Mouse (Mus musculus) myocyte (in vitro differentiated cells): ENCODE data around the gene Ago1. TPM values are rescaled to one million over a fixed set of nuclear protein-coding genes. Genes with fewer than 3 reads are reported as not detected.

Experiments
- H3K27me3 ChIP-seq: one replicate; pipeline ENCODE4 v1.6.1; 2011; ENCODE audit not compliant: control insufficient read depth, insufficient read depth, insufficient read length
- H3K36me3 ChIP-seq: one replicate; pipeline ENCODE4 v1.6.1; 2011; ENCODE audit not compliant: control insufficient read depth, insufficient read depth
- H3K4me2 ChIP-seq: one replicate; pipeline ENCODE4 v1.6.1; 2011; ENCODE audit warnings: low read depth, control low read depth
- H3K4me3 ChIP-seq: one replicate; pipeline ENCODE4 v1.5.1; 2011; ENCODE audit warnings: mild to moderate bottlenecking, control low read depth, moderate library complexity
- H3K79me2 ChIP-seq: one replicate; pipeline ENCODE4 v1.6.1; 2011; ENCODE audit not compliant: control insufficient read depth, insufficient read depth
- H3ac ChIP-seq: one replicate; pipeline ENCODE4 v1.6.1; 2011; ENCODE audit not compliant: control insufficient read depth, insufficient read length
- CEBPB ChIP-seq: IDR thresholded peaks from 2 replicates; pipeline ENCODE4 v1.6.1; 2011; ENCODE audit warnings: mild to moderate bottlenecking, moderate library complexity; ENCODE audit not compliant: poor library complexity, insufficient read depth, severe bottlenecking
- E2F4 ChIP-seq: IDR thresholded peaks from one replicate; pipeline ENCODE4 v1.6.1; 2011; ENCODE audit warnings: mild to moderate bottlenecking, control low read depth, moderate library complexity; ENCODE audit not compliant: insufficient read depth
- MAX ChIP-seq: IDR thresholded peaks from one replicate; pipeline ENCODE4 v1.6.1; 2011; ENCODE audit warnings: low read depth, mild to moderate bottlenecking, control low read depth
- MYOD1 ChIP-seq, 3 experiments: IDR thresholded peaks; one replicate each; pipeline ENCODE4 v1.6.1; 2011; ENCODE audit warnings: control low read depth in 2 of 3, low read depth in 2 of 3, mild to moderate bottlenecking in 2 of 3, moderate library complexity in 1 of 3; ENCODE audit not compliant: insufficient read length in 2 of 3, control insufficient read depth in 1 of 3
- MYOG ChIP-seq, 3 experiments: IDR thresholded peaks; one replicate each; pipeline ENCODE4 v1.6.1; 2011; ENCODE audit warnings: control low read depth in 2 of 3, low read depth in 2 of 3, mild to moderate bottlenecking in 2 of 3; ENCODE audit not compliant: insufficient read length in 2 of 3, control insufficient read depth in 1 of 3, insufficient read depth in 1 of 3
- POLR2A ChIP-seq: IDR thresholded peaks from one replicate; pipeline ENCODE4 v1.6.1; 2011; ENCODE audit warnings: low read depth, mild to moderate bottlenecking, control low read depth, moderate library complexity; ENCODE audit not compliant: insufficient read length
- POLR2AphosphoS2 ChIP-seq: IDR thresholded peaks from one replicate; pipeline ENCODE4 v1.6.1; 2011; ENCODE audit warnings: low read depth, control low read depth; ENCODE audit not compliant: insufficient read length
- REST ChIP-seq: IDR thresholded peaks from one replicate; pipeline ENCODE4 v1.6.1; 2011; ENCODE audit warnings: mild to moderate bottlenecking, control low read depth, moderate library complexity; ENCODE audit not compliant: insufficient read depth, insufficient read length
- SRF ChIP-seq: IDR thresholded peaks from one replicate; pipeline ENCODE4 v1.6.1; 2011; ENCODE audit warnings: low read depth; ENCODE audit not compliant: control insufficient read depth, insufficient read length
- TCF12 ChIP-seq: IDR thresholded peaks from one replicate; pipeline ENCODE4 v1.6.1; 2011; ENCODE audit warnings: mild to moderate bottlenecking, control low read depth; ENCODE audit not compliant: poor library complexity, insufficient read depth, severe bottlenecking
- TCF3 ChIP-seq: IDR thresholded peaks from one replicate; pipeline ENCODE4 v1.6.1; 2011; ENCODE audit warnings: low read depth, control low read depth; ENCODE audit not compliant: insufficient read length
- USF1 ChIP-seq: IDR thresholded peaks from one replicate; pipeline ENCODE4 v1.6.1; 2011; ENCODE audit warnings: low read depth, mild to moderate bottlenecking, control low read depth, moderate library complexity
- polyA plus RNA-seq: library from polyadenylated mRNA; unstranded; fragments of >200 nt; fragmentation: generic; extraction: Trizol; gene quantifications from one replicate; pipeline ENCODE4 v1.2.1, GENCODE M21; 2012; ENCODE audit warnings: missing spikeins

The Ago1 gene
- polyA plus RNA-seq, 1 experiment = 8.4 TPM

DNA sequence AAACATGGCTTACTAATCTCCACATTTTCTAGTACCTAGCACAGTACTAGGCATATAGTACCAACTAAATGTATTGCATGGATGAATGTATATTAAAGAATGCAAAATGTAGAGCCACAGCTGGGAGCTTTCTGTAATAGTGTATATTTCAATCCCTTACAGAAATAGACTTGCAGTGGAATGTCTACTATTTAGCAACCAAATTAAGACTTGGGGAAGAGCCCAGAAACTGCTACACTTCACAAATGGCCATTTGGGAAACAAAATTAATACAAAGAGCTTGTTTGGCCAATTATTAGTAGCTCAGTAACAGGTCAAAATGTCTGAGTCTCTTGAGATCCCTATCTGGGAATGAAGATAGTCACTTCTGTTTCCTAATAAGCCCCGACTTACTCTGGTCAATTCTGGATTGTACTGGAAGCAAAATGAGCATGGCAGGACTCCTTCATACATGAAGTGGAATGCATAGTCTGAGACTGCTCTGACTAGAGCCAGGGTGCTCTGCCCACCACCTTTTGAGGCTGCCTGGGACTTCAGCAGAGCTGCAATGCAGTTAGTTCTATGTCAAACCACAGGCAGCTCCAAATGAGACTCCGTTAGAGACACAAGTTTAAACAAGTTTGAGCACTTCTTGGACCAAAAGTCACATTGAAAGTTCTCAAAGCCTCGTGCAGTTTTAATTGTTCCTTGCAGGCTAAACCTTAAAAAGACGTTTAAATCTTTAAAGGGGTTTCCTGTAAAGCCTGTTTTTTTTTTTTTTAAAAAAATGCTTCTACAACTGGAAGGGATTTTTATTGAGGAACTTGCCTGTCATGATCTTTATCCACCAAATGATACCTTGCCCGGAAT is 27.8 kb upstream of the Ago1 start:
- Histone ChIP-seq H3ac (no peak overlapping the region), H3K27me3 (peaks cover 34% of the 10 kb centered on the region), H3K4me2 (no peak overlapping the region), H3K36me3 (no peaks in the 10 kb centered on the region), H3K79me2 (no peaks in the 10 kb centered on the region), H3K4me3 (no peak overlapping the region)
- TF ChIP-seq MAX = no peak
- no peak for TF ChIP-seq POLR2A
- no peak for TF ChIP-seq TCF12
- TF ChIP-seq SRF = no peak
- TF ChIP-seq E2F4 = no peak
- no peak for TF ChIP-seq CEBPB
- TF ChIP-seq TCF3 = no peak
- no peak for TF ChIP-seq USF1
- TF ChIP-seq REST = no peak
- TF ChIP-seq MYOG (IDR thresholded peaks at IDR 0.05; ENCODE audit: control insufficient read depth in 1 of 3, insufficient read depth in 1 of 3, insufficient read length in 2 of 3, low read depth in 2 of 3) = no peak
- TF ChIP-seq MYOD1 (IDR thresholded peaks at IDR 0.05; ENCODE audit: control insufficient read depth in 1 of 3, insufficient read length in 2 of 3, low read depth in 2 of 3) = no peak

DNA sequence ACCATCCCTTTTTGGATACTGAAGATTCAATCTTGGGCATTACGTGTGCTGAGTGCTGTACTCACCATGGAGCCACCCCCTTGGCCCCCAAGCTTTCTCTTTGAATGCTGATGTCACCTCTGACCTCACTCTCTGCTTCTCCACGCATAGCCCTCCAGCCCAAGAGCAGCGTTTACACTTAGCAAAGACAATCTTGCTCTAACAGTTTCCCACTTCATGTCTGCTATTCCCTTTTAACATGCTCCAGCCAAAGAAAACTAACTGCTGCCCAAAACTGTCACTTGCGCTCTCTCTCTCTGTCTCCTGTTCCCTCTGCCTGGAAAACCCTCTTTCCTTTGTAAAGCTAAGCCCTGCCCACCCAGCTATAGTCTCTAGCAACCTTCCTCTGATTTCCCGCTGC is 27.1 kb upstream of the Ago1 start:
- TF ChIP-seq E2F4 (no peak), POLR2AphosphoS2 (no peak), MYOD1 (IDR thresholded peaks at IDR 0.05; ENCODE audit: control insufficient read depth in 1 of 3, insufficient read length in 2 of 3, low read depth in 2 of 3) (no peak), REST (no peak), TCF12 (no peak), POLR2A (no peak), SRF (no peak), CEBPB (no peak), USF1 (no peak), MYOG (IDR thresholded peaks at IDR 0.05; ENCODE audit: control insufficient read depth in 1 of 3, insufficient read depth in 1 of 3, insufficient read length in 2 of 3, low read depth in 2 of 3) (no peak), MAX (no peak), TCF3 (no peak)
- peaks cover 41% of the 10 kb centered on the region for H3K27me3 ChIP-seq

DNA sequence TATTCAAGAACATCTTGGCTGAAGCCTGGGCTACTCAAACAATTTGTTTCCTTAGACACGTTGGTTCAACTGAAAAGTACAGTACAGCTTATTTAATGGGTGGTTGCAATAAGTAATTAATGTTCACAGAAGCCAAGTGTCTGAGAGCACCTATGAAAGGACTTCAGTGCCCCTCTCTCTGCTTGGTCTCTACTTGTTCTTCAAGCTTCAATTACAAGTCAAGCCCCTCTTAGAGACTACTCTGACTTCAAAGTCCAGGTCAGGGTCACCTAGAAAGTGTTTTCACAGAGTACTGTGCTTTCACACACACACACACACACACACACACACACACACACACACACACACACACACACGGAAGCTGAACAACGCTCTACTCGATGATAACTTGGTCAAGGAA is 25.0 kb upstream of the Ago1 start:
- TF ChIP-seq TCF12 = no peak
- no peak for TF ChIP-seq MAX
- no peak for TF ChIP-seq POLR2AphosphoS2
- TF ChIP-seq MYOG (IDR thresholded peaks at IDR 0.05; ENCODE audit: control insufficient read depth in 1 of 3, insufficient read depth in 1 of 3, insufficient read length in 2 of 3, low read depth in 2 of 3) = no peak
- no peak for TF ChIP-seq MYOD1 (IDR thresholded peaks at IDR 0.05; ENCODE audit: control insufficient read depth in 1 of 3, insufficient read length in 2 of 3, low read depth in 2 of 3)
- no peak for TF ChIP-seq POLR2A
- no peak for TF ChIP-seq REST
- TF ChIP-seq SRF = no peak
- TF ChIP-seq USF1 = no peak
- TF ChIP-seq CEBPB = no peak
- TF ChIP-seq TCF3 = no peak
- TF ChIP-seq E2F4 = no peak

More for the DNA sequence above, 27.1 kb upstream of the Ago1 start:
- Histone ChIP-seq H3ac (no peak overlapping the region), H3K36me3 (no peaks in the 10 kb centered on the region), H3K79me2 (no peaks in the 10 kb centered on the region), H3K4me2 (no peak overlapping the region), H3K4me3 (no peak overlapping the region)

DNA sequence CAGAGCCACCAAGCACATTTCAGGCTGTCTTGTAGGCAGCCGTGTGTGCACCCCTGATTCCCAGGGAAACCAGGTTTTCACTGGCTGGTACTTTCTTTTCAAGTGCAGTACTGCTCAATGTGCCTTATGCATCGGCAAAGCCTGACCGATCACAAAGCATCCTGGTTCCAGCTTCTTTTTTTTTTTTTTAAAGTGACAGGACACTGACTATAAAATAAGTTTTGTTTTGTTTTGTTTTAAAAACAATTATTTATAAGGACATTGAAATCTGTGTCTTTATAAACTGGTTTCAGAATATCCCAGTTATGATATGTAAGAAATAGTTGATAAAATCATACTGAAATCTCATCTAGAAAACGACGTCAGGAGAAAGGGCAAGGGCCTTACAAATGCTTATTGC is 23.6 kb upstream of the Ago1 start:
- TF ChIP-seq CEBPB = no peak
- TF ChIP-seq USF1 = no peak
- TF ChIP-seq E2F4 = no peak
- TF ChIP-seq POLR2A = no peak
- no peak for TF ChIP-seq TCF12
- no peak for TF ChIP-seq MAX
- H3K79me2 ChIP-seq = no peaks in the 10 kb centered on the region
- H3K36me3 ChIP-seq = no peaks in the 10 kb centered on the region
- H3ac ChIP-seq = no peak overlapping the region
- peaks cover 66% of the 10 kb centered on the region for H3K27me3 ChIP-seq
- H3K4me2 ChIP-seq = no peak overlapping the region
- H3K4me3 ChIP-seq = no peak overlapping the region

More for the DNA sequence above, 25.0 kb upstream of the Ago1 start:
- H3K4me2 ChIP-seq = no peak overlapping the region
- peaks cover 55% of the 10 kb centered on the region for H3K27me3 ChIP-seq
- H3ac ChIP-seq = no peak overlapping the region
- no peaks in the 10 kb centered on the region for H3K36me3 ChIP-seq
- no peaks in the 10 kb centered on the region for H3K79me2 ChIP-seq
- H3K4me3 ChIP-seq = no peak overlapping the region

DNA sequence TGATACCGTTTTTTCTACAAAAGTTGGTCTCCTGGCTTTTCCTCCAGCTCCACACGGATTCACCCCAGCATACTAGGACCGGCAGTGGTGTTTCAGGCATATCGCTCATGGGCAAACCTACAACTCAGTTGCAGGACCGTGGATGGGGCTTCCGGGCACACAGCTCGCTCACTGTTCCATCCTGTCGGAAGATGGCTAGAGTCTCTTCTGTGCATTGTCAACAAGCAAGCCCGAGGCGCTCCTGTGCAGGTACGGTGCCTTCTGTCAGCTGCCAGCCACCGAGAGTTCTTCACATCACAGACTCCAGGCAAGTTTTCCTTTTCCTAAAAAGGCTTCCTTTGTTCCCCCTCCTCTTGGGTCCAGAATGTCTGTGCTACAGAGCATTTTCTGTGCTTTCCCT is 22.3 kb upstream of the Ago1 start:
- Histone ChIP-seq H3K36me3 (no peaks in the 10 kb centered on the region), H3ac (no peak overlapping the region), H3K27me3 (peaks cover 72% of the 10 kb centered on the region), H3K4me3 (no peak overlapping the region), H3K79me2 (no peaks in the 10 kb centered on the region), H3K4me2 (no peak overlapping the region)
- no peak for TF ChIP-seq MYOG (IDR thresholded peaks at IDR 0.05; ENCODE audit: control insufficient read depth in 1 of 3, insufficient read depth in 1 of 3, insufficient read length in 2 of 3, low read depth in 2 of 3)
- no peak for TF ChIP-seq POLR2AphosphoS2
- no peak for TF ChIP-seq CEBPB
- TF ChIP-seq SRF = no peak
- TF ChIP-seq REST = no peak
- TF ChIP-seq E2F4 = no peak
- TF ChIP-seq MYOD1 (IDR thresholded peaks at IDR 0.05; ENCODE audit: control insufficient read depth in 1 of 3, insufficient read length in 2 of 3, low read depth in 2 of 3) = no peak
- TF ChIP-seq MAX = no peak
- no peak for TF ChIP-seq TCF12
- TF ChIP-seq POLR2A = no peak
- TF ChIP-seq TCF3 = no peak
- TF ChIP-seq USF1 = no peak
